Mouse (Mus musculus) midbrain, embryonic 15.5 days (tissue): ENCODE data around the gene Arl13a. TPM values are rescaled to one million over a fixed set of nuclear protein-coding genes. Genes with fewer than 3 reads are reported as not detected.
"Not testable (repeated sequence)": the region's sequence is repeated elsewhere in the genome, so short reads cannot be mapped to it uniquely, and the experiment has no call there.

Experiments used
- ATAC-seq: fragments of 200-750 bp; cut with Nextera tagmentation; replicated peaks from 2 replicates; pipeline ENCODE4 v1.8.0; 2017; ENCODE audit warnings: moderate TSS enrichment
- H3K27ac ChIP-seq: fragments of 300-500 bp; sonication (generic); 2 replicates; pipeline ENCODE4 v1.5.1; 2015; ENCODE audit warnings: mild to moderate bottlenecking, inconsistent platforms
- H3K27me3 ChIP-seq: fragments of 300-500 bp; sonication (generic); replicated peaks from 2 replicates; pipeline ENCODE4 v1.6.1; 2015; ENCODE audit warnings: inconsistent platforms
- H3K36me3 ChIP-seq: fragments of 300-500 bp; sonication (generic); replicated peaks from 2 replicates; pipeline ENCODE4 v1.6.1; 2015; ENCODE audit warnings: inconsistent platforms
- H3K4me1 ChIP-seq: fragments of 300-500 bp; sonication (generic); 2 replicates; pipeline ENCODE4 v1.6.1; 2015; ENCODE audit warnings: inconsistent platforms
- H3K4me2 ChIP-seq: fragments of 300-500 bp; sonication (generic); 2 replicates; pipeline ENCODE4 v1.6.1; 2015; ENCODE audit warnings: inconsistent platforms, mild to moderate bottlenecking, moderate library complexity
- H3K4me3 ChIP-seq: fragments of 300-500 bp; sonication (generic); 2 replicates; pipeline ENCODE4 v1.5.1; 2015; ENCODE audit warnings: mild to moderate bottlenecking, inconsistent platforms
- H3K9ac ChIP-seq: fragments of 300-500 bp; sonication (generic); 2 replicates; pipeline ENCODE4 v1.6.1; 2015; ENCODE audit warnings: mild to moderate bottlenecking, inconsistent platforms
- H3K9me3 ChIP-seq: fragments of 300-500 bp; sonication (generic); 2 replicates; pipeline ENCODE4 v1.6.1; 2016; ENCODE audit warnings: inconsistent platforms
- WGBS: fragments of 180-500 bp; shearing (Covaris S2); methylation state at CpG from one replicate; pipeline ENCODE4 v1.1.7; 2015; ENCODE audit warnings: mixed read lengths; 5-methylcytosine and 5-hydroxymethylcytosine counted together
- polyA plus RNA-seq: library from polyadenylated mRNA; unstranded; fragments of >200 nt; fragmentation: Nextera tagmentation; extraction: Ambion mirVana; gene quantifications from 2 replicates; pipeline ENCODE4 v1.2.1, GENCODE M21; 2015

Gene Arl13a
- not detected in 2 replicates for polyA plus RNA-seq

DNA sequence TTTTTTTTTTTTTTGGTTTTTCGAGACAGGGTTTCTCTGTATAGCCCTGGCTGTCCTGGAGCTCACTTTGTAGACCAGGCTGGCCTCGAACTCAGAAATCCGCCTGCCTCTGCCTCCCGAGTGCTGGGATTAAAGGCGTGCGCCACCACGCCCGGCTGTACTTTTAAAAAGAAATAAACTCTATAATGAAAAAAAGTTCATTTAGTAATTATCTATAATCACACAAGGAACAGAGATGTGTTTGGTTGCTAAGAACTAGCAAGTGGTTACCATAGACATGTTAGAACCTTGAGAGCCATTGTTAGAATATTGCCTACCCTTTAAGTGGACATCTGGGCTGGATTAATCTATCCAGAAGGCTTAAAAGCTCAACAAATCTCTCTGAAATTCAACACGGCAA is at the start of gene Arl13a:
Gene Arl13a (plus strand): TSS at position 301 of the 400 bp plus-strand sequence.
- H3K36me3 ChIP-seq, H3K27me3 ChIP-seq, H3K4me3 ChIP-seq, H3K4me1 ChIP-seq, H3K9ac ChIP-seq, ATAC-seq, H3K4me2 ChIP-seq, H3K9me3 ChIP-seq, H3K27ac ChIP-seq: not testable (repeated sequence)
- WGBS = 96% methylated on average over 7 of the region's 9 CpGs

DNA sequence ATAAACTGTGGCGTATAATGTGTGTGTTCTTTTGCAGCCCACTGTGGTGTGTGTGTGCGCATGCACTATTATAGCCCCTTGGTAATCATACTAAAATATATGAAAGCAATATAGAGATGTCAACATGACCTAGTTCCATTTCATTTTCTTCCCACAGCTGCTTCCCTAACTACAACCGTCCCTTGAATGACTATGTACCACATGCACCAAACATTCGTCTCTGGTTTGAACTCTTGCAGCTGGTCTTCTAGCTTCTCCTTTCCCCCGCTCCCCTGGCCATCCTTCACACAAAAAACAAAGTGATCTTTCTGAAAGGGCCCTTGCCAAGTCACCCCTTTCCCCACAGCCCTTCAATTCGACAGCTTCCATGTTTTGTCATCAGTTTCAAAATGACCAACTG is 47.3 kb upstream of the Arl13a start:
- 77% methylated on average over 6 of the region's 6 CpGs for WGBS
- no peak overlapping the region for H3K9ac ChIP-seq
- H3K36me3 ChIP-seq = no peaks in the 10 kb centered on the region
- H3K4me2 ChIP-seq = no peak overlapping the region
- H3K9me3 ChIP-seq = no peaks in the 10 kb centered on the region
- no peaks in the 10 kb centered on the region for H3K27me3 ChIP-seq
- no peak for ATAC-seq
- no peak overlapping the region for H3K27ac ChIP-seq
- H3K4me1 ChIP-seq = no peaks in the 10 kb centered on the region
- no peak overlapping the region for H3K4me3 ChIP-seq

DNA sequence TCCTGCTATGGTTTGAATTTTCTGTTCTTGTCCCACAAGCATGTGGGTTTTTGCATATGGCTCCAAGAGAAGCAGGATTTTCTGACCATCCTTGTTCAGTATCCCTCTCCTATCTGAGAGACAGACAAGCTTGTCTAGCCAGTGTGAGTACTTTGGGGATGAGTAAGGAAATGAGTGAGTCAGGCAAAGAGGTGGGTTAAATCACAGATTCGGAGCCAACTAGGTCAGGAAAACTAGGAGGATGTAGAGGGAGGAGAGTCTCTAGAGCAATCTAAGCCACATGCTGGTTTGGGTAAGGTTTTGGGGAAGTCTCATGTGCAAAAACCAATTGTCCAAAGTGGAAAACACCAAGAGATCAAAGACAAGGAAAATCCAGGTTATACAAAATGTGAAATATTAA is 45.8 kb upstream of the Arl13a start:
- no peak overlapping the region for H3K9ac ChIP-seq
- no peak for ATAC-seq
- H3K4me2 ChIP-seq = no peak overlapping the region
- WGBS = 80% methylated on average over 1 of the region's 1 CpGs
- H3K4me3 ChIP-seq = no peak overlapping the region
- H3K36me3 ChIP-seq = no peaks in the 10 kb centered on the region
- H3K27ac ChIP-seq = no peak overlapping the region
- no peaks in the 10 kb centered on the region for H3K9me3 ChIP-seq
- H3K4me1 ChIP-seq = no peaks in the 10 kb centered on the region
- no peaks in the 10 kb centered on the region for H3K27me3 ChIP-seq

DNA sequence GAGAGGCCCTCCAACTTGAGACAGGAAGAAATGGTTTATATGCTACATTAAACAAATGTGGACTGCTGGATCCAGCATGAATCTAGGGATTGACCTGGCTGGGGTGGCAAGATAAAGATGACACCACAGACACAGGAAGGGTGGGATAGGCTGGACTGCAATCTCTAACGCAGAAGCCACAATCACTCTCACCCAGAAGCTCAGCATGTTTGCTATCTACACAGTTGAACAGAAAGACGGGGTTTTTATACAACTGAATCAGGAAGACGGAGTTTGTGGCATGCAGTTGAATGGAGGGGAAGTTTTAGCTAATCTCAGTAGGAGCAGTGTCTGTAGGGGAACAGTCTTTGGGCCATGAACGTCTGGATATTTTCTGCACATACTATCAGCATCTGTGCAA is 45.3 kb upstream of the Arl13a start:
- H3K27ac ChIP-seq = no peak overlapping the region
- no peak for ATAC-seq

DNA sequence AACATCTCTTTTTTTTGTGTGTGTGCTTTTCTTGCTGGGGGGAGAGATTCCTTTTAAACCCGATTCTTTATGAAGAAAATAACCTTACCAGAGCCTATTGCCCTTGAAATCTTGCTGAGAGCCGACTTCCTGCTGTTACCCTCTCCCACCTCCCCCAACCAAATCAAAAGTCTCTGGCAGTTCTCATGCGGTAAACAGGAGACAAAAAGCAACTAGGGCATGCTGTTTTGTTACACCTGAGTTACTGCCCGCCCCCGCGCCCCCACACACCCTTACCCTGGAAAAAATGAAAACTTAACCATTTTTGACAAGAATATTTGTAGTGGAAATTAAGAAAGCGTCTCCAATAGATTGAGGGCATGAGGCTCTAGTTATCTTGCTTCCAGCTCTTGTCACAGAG is 29.1 kb upstream of the Arl13a start:
- 42% methylated on average over 7 of the region's 7 CpGs for WGBS
- Histone ChIP-seq H3K4me1 (no peaks in the 10 kb centered on the region), H3K36me3 (no peaks in the 10 kb centered on the region), H3K27me3 (peaks cover 5% of the 10 kb centered on the region; the same call in 1 of the 2 replicates), H3K4me2 (no peak overlapping the region), H3K9ac (no peak overlapping the region), H3K4me3 (no peak overlapping the region), H3K9me3 (no peaks in the 10 kb centered on the region), H3K27ac (no peak overlapping the region)
- no peak for ATAC-seq

More for the DNA sequence above, 45.3 kb upstream of the Arl13a start:
- no peak overlapping the region for H3K9ac ChIP-seq
- WGBS = 84% methylated on average over 4 of the region's 4 CpGs
- H3K4me1 ChIP-seq = no peaks in the 10 kb centered on the region
- H3K4me3 ChIP-seq = no peak overlapping the region
- no peak overlapping the region for H3K4me2 ChIP-seq
- H3K36me3 ChIP-seq = no peaks in the 10 kb centered on the region
- no peaks in the 10 kb centered on the region for H3K9me3 ChIP-seq
- H3K27me3 ChIP-seq = no peaks in the 10 kb centered on the region

DNA sequence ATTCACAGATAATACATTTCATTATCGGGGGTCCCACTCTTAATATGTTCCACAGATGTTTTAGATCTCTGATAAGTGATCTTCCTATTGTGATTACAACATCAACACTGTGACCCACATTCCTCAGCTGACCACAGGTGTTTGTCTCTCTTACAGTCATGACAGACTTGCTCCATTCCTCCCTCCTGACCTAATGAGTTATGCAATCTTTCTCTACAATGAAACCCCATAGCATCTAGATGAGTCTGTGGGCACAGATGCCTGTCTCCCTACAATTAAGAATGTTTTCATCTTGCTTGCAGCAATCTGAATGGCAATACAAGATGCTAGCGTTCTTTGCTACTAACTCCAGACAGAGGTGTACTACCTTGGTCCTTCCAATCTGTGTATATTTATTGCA is 26.9 kb upstream of the Arl13a start:
- ATAC-seq = no peak
- WGBS = 88% methylated on average over 2 of the region's 2 CpGs

DNA sequence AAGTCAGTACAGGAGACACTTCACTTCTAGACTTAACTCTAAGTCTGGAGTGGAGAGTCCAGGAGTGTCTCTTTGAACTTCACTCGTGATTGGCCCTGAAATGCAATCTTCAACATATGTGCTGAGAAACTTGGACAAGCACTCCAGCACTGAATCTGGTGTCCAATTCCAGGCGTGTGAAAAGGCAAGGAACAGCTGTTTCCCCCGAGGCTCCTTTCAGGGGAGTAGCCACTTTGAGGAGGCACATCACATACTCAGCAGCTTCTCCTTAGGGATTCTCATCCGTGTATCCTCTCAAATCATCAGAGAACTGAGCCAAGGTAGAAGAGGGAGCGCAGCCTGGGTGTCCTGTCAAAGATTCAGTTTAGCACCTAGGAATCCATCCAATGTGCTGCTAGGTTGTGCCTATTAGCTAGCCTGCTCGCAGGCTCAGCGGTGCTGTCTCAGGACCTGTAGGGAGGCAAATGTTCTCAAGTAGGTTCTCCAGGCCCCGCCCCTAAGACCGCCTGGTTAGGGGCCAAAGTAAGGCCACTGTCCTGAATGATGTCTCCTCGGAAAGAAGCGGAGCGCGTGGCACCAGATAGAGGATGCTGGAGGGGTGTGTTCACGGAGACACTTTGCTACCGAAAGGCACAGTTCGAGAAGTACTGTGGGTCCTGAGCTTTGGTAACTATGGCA is 25.1 kb upstream of the Arl13a start, which contains the start of gene Xkrx:
Gene Xkrx (minus strand): TSS at position 34 of the 678 bp plus-strand sequence.
- H3K9ac ChIP-seq = peak within 1 kb of the TSS; percentile 26; the same call in 1 of the 2 replicates
- peak within 1 kb of the TSS; percentile 52 for H3K4me2 ChIP-seq
- WGBS = 31% methylated on average over 16 of the region's 16 CpGs
- H3K27me3 ChIP-seq = peaks cover 5% of the 10 kb centered on the region; the same call in 1 of the 2 replicates
- ATAC-seq = peak; percentile 50; the same call in 1 of the 2 replicates
- H3K9me3 ChIP-seq = 0 out of 2 replicates have a peak, but pooled peaks cover 3% of the 10 kb centered on the region
- no peak within 1 kb of the TSS for H3K27ac ChIP-seq
- H3K36me3 ChIP-seq = no peaks in the 10 kb centered on the region
- H3K4me3 ChIP-seq = peak within 1 kb of the TSS; percentile 43
- H3K4me1 ChIP-seq = no peaks in the 10 kb centered on the region

More for the DNA sequence above, 26.9 kb upstream of the Arl13a start:
- Histone ChIP-seq H3K27me3 (peaks cover 5% of the 10 kb centered on the region; the same call in 1 of the 2 replicates), H3K9ac (no peak overlapping the region), H3K9me3 (0 out of 2 replicates have a peak, but pooled peaks cover 3% of the 10 kb centered on the region), H3K4me2 (no peak overlapping the region), H3K4me3 (no peak overlapping the region), H3K36me3 (no peaks in the 10 kb centered on the region), H3K4me1 (no peaks in the 10 kb centered on the region), H3K27ac (no peak overlapping the region)

DNA sequence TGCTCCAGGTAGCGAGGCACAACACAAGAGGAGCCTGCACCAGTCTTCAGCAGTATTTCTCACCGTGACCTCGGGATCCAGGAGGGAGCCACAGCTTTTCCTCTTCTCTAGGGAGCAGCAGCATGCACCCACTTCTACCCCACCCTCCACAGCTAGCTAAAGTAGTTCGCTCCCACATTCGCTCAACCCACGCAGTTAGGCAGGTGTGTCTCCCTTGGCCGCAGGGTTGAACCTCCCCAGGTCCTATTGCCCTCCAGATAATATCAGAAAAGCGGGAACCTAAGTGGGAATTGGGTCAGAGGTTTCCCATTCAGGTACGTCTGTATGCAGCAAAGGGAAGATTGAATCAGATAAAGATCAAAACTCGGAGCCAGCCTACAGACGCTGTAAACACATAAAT is 24.5 kb upstream of the Arl13a start:
- H3K9me3 ChIP-seq = 0 out of 2 replicates have a peak, but pooled peaks cover 3% of the 10 kb centered on the region
- no peaks in the 10 kb centered on the region for H3K36me3 ChIP-seq
- H3K4me2 ChIP-seq = peak overlapping the region; percentile 52
- whole genome bisulfite sequencing = 23% methylated on average over 11 of the region's 11 CpGs
- peak overlapping the region; percentile 43 for H3K4me3 ChIP-seq
- H3K27ac ChIP-seq = no peak overlapping the region
- H3K9ac ChIP-seq = peak overlapping the region; percentile 26; the same call in 1 of the 2 replicates
- H3K27me3 ChIP-seq = peaks cover 5% of the 10 kb centered on the region; the same call in 1 of the 2 replicates
- peak; percentile 67; the same call in 1 of the 2 replicates for ATAC-seq
- H3K4me1 ChIP-seq = no peaks in the 10 kb centered on the region

DNA sequence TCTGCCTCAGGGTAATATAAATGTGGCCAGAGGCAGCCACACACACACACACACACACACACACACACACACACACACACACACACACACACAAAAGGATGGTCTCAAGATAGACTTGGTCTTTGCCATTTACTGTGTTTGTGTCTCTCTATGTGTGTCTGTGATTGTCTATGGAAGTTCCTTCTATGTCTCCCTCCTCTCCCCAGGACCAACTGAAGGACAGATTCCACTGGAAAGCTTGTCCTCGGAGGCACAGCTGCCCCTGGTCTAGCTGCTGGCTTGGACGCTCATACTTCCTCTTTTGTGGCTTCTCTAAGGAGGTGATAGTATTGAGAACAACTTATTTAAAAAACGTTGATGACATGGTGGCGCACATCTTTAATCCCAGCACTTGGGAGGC is 23.8 kb upstream of the Arl13a start:
- no peak overlapping the region for H3K4me3 ChIP-seq
- no peak for ATAC-seq
- no peak overlapping the region for H3K27ac ChIP-seq
- 0 out of 2 replicates have a peak, but pooled peaks cover 3% of the 10 kb centered on the region for H3K9me3 ChIP-seq
- peaks cover 5% of the 10 kb centered on the region; the same call in 1 of the 2 replicates for H3K27me3 ChIP-seq
- WGBS = 61% methylated on average over 4 of the region's 4 CpGs
- no peak overlapping the region for H3K9ac ChIP-seq
- H3K4me1 ChIP-seq = no peaks in the 10 kb centered on the region
- H3K36me3 ChIP-seq = no peaks in the 10 kb centered on the region
- peak overlapping the region; percentile 52; the same call in 1 of the 2 replicates for H3K4me2 ChIP-seq

DNA sequence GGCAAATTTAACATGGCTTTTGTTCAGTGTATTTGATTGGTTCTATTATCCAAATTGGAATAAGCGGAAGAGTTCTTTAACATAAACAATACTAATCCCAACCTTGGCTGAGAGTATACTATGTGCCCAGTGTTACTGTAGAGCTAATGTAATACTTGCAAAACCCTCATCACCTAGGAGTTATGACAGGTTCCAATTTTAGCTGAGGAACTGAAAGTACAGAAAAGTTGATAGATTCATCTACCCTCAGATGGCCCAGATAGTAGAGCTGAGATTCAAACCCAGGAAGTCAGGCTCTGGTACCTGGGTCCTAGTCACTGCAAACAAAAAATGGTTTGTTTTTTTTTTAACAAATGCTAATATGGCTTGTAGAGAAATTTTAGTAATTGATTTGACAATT is 16.7 kb upstream of the Arl13a start:
- Histone ChIP-seq H3K27ac (no peak overlapping the region), H3K9me3 (no peaks in the 10 kb centered on the region), H3K9ac (no peak overlapping the region), H3K36me3 (no peaks in the 10 kb centered on the region), H3K4me1 (no peaks in the 10 kb centered on the region), H3K4me3 (no peak overlapping the region), H3K4me2 (no peak overlapping the region), H3K27me3 (no peaks in the 10 kb centered on the region)
- ATAC-seq = no peak
- 97% methylated on average over 1 of the region's 1 CpGs for WGBS

DNA sequence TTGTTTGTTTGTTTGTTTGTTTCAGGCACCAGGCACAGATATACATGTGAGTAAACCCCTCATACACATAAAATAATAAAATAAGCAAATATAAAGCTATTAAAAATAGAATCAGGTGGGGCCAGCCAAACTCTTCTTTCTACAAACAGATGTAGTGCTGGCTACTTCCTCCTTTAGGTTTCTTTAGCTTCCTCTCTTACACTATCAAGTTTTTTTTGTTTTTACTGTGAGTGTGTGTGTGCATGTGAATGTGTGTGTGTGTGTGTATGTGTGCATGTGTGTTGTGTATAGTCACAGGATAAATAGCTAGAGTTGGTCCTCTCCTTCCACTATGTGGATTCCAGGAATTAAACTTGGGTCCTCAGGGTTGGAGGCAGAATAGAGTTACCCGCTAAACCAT is 12.6 kb upstream of the Arl13a start:
- 96% methylated on average over 1 of the region's 1 CpGs for WGBS
- no peaks in the 10 kb centered on the region for H3K36me3 ChIP-seq

DNA sequence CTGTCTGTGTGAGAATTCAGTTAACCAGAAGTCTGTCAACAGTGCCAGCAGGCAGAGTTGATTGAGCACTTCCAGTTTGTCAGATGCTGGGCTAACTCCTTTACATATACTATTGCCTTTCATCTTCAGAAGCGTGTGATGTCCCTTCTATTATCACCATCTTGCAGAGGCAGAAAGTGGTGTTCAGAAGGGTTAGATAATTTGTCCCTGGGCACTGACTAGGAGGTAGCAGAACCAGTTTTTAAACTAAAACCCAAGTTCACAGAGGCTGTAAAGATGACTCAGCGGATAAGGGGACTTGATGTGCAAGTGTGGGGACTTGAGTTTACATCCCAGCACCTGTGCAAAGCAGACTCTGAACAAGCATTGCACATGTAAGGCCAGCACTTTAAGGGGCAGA is 21.2 kb downstream of the Arl13a start:
- Histone ChIP-seq H3K27me3 (no peaks in the 10 kb centered on the region), H3K36me3 (no peaks in the 10 kb centered on the region), H3K9me3 (no peaks in the 10 kb centered on the region), H3K27ac (no peak overlapping the region), H3K4me3 (no peak overlapping the region), H3K9ac (no peak overlapping the region), H3K4me2 (no peak overlapping the region), H3K4me1 (no peaks in the 10 kb centered on the region)
- ATAC-seq = no peak
- WGBS = 82% methylated on average over 2 of the region's 2 CpGs

More for the DNA sequence above, 12.6 kb upstream of the Arl13a start:
- Histone ChIP-seq H3K27ac (no peak overlapping the region), H3K27me3 (no peaks in the 10 kb centered on the region), H3K9me3 (no peaks in the 10 kb centered on the region), H3K4me2 (no peak overlapping the region), H3K9ac (no peak overlapping the region), H3K4me1 (no peaks in the 10 kb centered on the region), H3K4me3 (no peak overlapping the region)
- ATAC-seq = no peak
